Mouse (Mus musculus) E14TG2a.4 (cell line): Measurements from ENCODE around the gene Nf2.
A peak's percentile ranks its signal among the peaks of the same experiment; 100 is the strongest.

ENCODE experiments used
- H3K27me3 ChIP-seq: 2 replicates; pipeline ENCODE4 v1.6.1; 2014; ENCODE audit warnings: low read length, control low read depth; ENCODE audit not compliant: insufficient read depth
- H3K36me3 ChIP-seq: 2 replicates; pipeline ENCODE4 v1.6.1; 2014; ENCODE audit warnings: low read length, control low read depth; ENCODE audit not compliant: insufficient read depth
- H3K4me1 ChIP-seq: replicated peaks from 2 replicates; pipeline ENCODE4 v1.6.1; 2014; ENCODE audit warnings: low read depth, low read length, control low read depth
- H3K4me3 ChIP-seq: replicated peaks from 2 replicates; pipeline ENCODE4 v1.5.1; 2014; ENCODE audit warnings: mild to moderate bottlenecking, low read length
- H3K9me3 ChIP-seq: 2 replicates; pipeline ENCODE4 v1.6.1; 2014; ENCODE audit warnings: low read length, control low read depth
- CTCF ChIP-seq: conservative IDR thresholded peaks from 2 replicates; pipeline ENCODE4 v1.5.1; 2014; ENCODE audit warnings: low read length
- NANOG ChIP-seq: IDR thresholded peaks from 2 replicates; pipeline ENCODE4 v1.6.1; 2014; ENCODE audit warnings: borderline replicate concordance, low read length, mixed read lengths
- POU5F1 ChIP-seq: IDR thresholded peaks from 2 replicates; pipeline ENCODE4 v1.6.1; 2014; ENCODE audit warnings: low read length, borderline replicate concordance

Nf2 gene

DNA sequence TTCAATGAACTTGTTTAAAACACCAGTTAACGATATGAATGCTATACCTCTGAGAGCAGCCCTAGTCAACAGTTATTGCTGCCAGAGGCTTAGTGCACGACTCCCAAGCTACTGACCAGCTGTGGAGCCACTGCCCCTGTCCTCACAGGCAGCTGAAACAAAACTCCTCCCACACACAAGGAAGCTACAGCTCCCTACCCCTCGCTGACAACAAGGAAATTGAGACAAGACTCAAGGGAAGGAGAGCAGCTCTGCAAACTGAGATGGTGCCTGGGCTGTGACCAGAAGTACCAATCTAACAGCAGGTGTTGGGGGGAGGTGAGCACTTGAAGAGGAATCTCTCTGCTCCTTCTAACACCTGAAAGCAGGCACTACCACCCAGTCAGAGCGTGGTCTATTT is 48.7 kb downstream of the Nf2 start:
- H3K36me3 ChIP-seq = peaks cover 79% of the 10 kb centered on the region
- no peaks in the 10 kb centered on the region for H3K9me3 ChIP-seq
- TF ChIP-seq NANOG = no peak
- no peak for TF ChIP-seq CTCF
- no peak for TF ChIP-seq POU5F1
- H3K4me3 ChIP-seq = peak overlapping the region; percentile 5; the same call in 1 of the 2 replicates
- peaks cover 82% of the 10 kb centered on the region for H3K4me1 ChIP-seq
- no peaks in the 10 kb centered on the region for H3K27me3 ChIP-seq

DNA sequence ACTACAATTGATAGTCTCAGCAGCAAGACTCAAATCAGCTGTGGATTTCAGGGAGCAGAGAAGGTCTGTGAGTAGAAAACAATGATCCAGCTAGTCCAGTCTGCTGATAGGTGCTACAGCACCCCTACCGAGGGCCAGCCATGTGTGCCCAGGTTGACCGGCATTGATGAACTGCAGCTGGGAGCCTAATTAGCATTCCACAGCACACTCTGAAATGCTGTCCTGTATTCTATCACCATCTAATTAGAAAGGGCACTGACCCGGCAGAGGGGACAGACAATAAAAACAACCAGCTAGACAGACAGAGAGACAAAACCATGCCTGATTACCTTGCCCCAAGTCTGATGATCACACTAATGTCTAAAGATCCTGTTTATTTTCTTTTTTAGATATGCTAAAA is 56.3 kb downstream of the Nf2 start:
- H3K27me3 ChIP-seq = no peaks in the 10 kb centered on the region
- no peak overlapping the region for H3K4me3 ChIP-seq
- TF ChIP-seq NANOG (no peak), POU5F1 (no peak), CTCF (no peak)
- peaks cover 100% of the 10 kb centered on the region for H3K36me3 ChIP-seq
- peaks cover 40% of the 10 kb centered on the region for H3K4me1 ChIP-seq
- H3K9me3 ChIP-seq = no peaks in the 10 kb centered on the region

DNA sequence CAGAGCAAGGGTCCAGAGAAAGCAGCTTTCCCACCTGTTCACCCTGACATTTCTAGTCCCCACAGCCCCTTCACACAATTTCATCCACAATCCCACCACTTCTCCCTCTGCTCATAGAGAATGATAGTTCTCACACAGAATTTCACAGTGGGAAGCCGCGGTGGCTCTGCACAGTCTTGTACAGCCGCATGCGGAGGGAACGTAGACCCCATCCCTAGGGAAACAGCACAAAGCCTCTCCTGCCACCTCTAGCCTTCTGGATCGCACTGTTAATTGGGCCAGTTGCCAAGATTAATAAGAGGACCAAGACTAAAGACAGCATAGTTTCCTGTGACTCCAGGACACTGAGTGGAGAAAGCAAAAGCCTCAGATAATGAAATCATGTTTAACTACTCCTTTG is 57.8 kb downstream of the Nf2 start:
- Histone ChIP-seq H3K27me3 (no peaks in the 10 kb centered on the region), H3K4me3 (no peak overlapping the region), H3K4me1 (peaks cover 27% of the 10 kb centered on the region), H3K9me3 (no peaks in the 10 kb centered on the region), H3K36me3 (peaks cover 100% of the 10 kb centered on the region)
- TF ChIP-seq CTCF (no peak), POU5F1 (no peak), NANOG (no peak)

DNA sequence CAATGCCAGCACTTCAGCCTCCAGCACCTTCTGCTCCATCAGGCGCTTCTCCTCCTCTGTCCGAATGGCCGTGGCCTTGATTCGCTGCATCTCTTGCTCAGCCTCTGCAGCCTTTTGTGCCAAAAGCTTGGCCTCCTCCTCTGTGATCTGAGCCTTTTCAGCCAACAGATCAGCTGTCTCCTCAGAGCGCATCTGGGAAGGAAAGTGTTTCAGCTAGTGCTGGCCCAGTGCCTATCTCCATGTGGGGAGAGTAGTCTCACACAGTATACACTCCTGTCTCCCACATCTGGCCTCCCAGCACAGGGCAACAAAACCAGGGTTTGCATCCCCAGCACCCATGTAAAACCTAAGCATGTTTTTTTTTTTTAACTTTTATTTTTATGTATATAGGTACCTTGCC is 59.6 kb downstream of the Nf2 start:
- no peaks in the 10 kb centered on the region for H3K27me3 ChIP-seq
- peaks cover 100% of the 10 kb centered on the region for H3K36me3 ChIP-seq
- no peak for TF ChIP-seq POU5F1
- TF ChIP-seq NANOG = no peak
- no peak for TF ChIP-seq CTCF
- H3K4me3 ChIP-seq = no peak overlapping the region
- peaks cover 27% of the 10 kb centered on the region for H3K4me1 ChIP-seq
- no peaks in the 10 kb centered on the region for H3K9me3 ChIP-seq

DNA sequence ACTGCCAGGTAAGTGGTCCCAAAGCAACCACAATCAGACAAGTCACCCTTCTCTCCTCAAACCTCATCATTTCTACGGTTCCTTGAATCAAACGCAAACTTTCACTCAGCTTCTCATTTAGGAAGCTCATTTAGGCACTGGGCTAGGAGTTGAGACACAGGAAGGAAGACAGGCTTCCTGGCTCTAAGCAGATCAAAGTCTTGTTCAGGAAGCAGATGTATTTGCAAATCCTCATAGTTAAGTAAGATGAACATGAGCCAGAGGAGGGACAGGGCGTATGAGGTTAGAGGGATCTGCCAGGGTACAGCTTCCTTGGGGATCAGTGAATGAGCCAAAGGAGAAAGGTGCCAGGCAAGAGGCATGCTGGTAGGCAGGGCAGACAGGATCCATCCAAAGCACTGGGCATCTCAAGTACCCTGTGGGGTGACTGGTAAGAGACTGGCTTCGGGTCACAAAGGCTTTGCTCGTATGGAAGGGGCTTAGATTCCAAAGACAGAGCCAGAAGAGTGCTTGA is 64.7 kb downstream of the Nf2 start:
- Histone ChIP-seq H3K36me3 (peaks cover 100% of the 10 kb centered on the region), H3K4me3 (no peak overlapping the region), H3K4me1 (peaks cover 8% of the 10 kb centered on the region; the same call in 1 of the 2 replicates), H3K9me3 (no peaks in the 10 kb centered on the region), H3K27me3 (no peaks in the 10 kb centered on the region)
- no peak for TF ChIP-seq NANOG
- TF ChIP-seq POU5F1 = no peak
- no peak for TF ChIP-seq CTCF

DNA sequence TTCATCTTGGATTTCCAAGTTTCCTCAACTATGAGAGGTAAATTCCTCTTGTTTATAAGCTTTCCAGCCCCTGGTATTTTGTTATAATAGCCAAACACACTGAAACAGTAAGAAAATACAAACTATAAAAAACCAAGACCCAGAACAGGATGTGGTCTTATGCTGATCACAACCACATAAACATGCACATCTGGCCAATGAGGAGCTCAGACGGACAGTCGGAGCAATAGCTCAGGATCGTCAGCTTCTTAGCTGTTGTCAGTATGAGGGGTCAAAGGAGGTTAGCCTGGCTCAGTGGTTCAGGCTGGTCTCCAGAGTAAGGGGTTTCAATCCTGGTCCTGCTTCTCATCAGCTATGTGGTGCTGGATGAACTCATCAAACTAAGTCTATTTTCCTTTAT is 66.2 kb downstream of the Nf2 start:
- Histone ChIP-seq H3K4me1 (no peaks in the 10 kb centered on the region), H3K36me3 (peaks cover 100% of the 10 kb centered on the region), H3K4me3 (no peak overlapping the region), H3K27me3 (no peaks in the 10 kb centered on the region), H3K9me3 (no peaks in the 10 kb centered on the region)
- TF ChIP-seq NANOG (no peak), CTCF (no peak), POU5F1 (no peak)

DNA sequence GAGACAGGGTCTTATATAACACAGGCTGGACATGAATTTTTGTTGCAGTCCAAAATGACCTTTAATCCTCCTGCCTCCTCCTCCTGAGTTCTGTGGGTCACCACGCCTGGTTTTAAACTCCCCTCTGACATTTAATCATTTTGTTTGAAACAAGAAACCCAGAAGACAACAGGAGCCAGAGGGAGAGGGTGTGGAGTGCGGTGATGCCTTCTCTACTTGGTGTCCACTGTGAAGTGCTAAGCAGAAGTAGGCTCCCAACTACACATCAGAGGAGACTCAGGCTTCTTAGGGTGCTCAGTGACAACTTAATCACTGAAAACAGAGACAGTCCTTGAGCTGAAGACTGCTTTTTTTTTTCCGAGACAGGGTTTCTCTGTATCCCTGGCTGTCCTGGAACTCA is 68.4 kb downstream of the Nf2 start:
- Histone ChIP-seq H3K4me1 (no peaks in the 10 kb centered on the region), H3K36me3 (peaks cover 100% of the 10 kb centered on the region), H3K4me3 (no peak overlapping the region), H3K9me3 (no peaks in the 10 kb centered on the region), H3K27me3 (no peaks in the 10 kb centered on the region)
- TF ChIP-seq NANOG (no peak), POU5F1 (no peak), CTCF (no peak)

DNA sequence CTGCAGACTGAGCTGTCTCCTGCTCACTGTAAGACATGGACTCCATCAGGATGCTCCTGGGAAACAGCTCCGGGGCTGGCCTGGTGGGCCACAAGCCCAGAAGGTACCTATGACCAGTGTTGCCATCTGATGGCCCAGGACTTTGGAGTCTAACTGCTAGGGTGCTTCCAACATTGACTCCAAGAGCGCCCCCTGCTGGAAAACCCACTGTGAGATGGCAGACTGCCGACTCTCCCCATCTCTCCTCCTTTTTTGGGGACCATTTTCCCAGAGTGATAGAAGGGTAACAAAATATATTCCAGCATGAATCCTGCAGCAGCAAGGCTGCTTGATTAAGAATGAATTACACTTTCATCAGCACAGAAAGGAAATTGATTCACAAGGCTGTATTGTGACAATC is 76.4 kb downstream of the Nf2 start:
- H3K27me3 ChIP-seq = no peaks in the 10 kb centered on the region
- no peaks in the 10 kb centered on the region for H3K9me3 ChIP-seq
- H3K36me3 ChIP-seq = peaks cover 94% of the 10 kb centered on the region
- H3K4me3 ChIP-seq = no peak overlapping the region
- H3K4me1 ChIP-seq = peaks cover 65% of the 10 kb centered on the region
- peak; percentile 78 for TF ChIP-seq CTCF
- no peak for TF ChIP-seq POU5F1

DNA sequence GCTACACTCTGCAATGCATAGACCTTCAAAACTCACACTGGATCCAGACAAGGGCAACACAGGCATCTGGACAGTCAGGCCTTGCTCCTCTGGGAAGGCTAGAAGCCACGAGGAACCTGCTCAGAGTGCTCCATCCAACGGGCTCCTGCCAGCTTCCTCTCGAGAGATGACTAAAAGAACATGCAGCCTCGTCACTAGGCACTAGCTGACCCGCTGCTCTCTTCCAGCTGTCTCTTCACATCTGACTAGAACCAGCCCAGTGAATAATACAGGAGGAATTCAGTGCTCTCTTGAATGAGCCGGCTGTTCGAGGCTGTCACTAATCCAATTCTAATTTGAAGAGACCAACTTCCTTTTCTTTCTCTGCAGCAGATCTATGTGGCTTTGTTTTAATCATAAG is 77.6 kb downstream of the Nf2 start:
- Histone ChIP-seq H3K36me3 (peaks cover 94% of the 10 kb centered on the region), H3K4me1 (peaks cover 75% of the 10 kb centered on the region), H3K4me3 (no peak overlapping the region), H3K27me3 (no peaks in the 10 kb centered on the region), H3K9me3 (no peaks in the 10 kb centered on the region)
- TF ChIP-seq POU5F1 = no peak
- no peak for TF ChIP-seq NANOG
- no peak for TF ChIP-seq CTCF
